Mouse (Mus musculus): ENCODE data around the gene Gpr152. TPM values are rescaled to one million over a fixed set of nuclear protein-coding genes. Genes with fewer than 3 reads are reported as not detected.

Gene Gpr152
- polyA plus RNA-seq, 1 experiment from 2014 or later: not detected

GRCm38 (mm10) chr19:4151488-4151860 is 11.9 kb downstream of the Gpr152 start:
- ATAC-seq (ENCODE audit: low FRiP score) (no peak), DNase-seq (ENCODE audit: low spot score) (no peak)
- Histone ChIP-seq H3K4me3 (replicated peaks; ENCODE audit: low read length) (no peak overlapping the region), H3K9me3 (ENCODE audit: control insufficient read depth, low read length) (no peaks in the 10 kb centered on the region), H3K27me3 (ENCODE audit: control insufficient read depth, insufficient read depth, low read length) (no peaks in the 10 kb centered on the region), H3K27ac (no peak overlapping the region), H3K36me3 (replicated peaks; ENCODE audit: control insufficient read depth, insufficient read depth) (peaks cover 42% of the 10 kb centered on the region), H3K4me2 (replicated peaks) (no peak overlapping the region), H3K9ac (no peak overlapping the region), H3K4me1 (replicated peaks; ENCODE audit: control insufficient read depth, insufficient read depth, low read length) (peaks cover 14% of the 10 kb centered on the region)
- 90% methylated on average over 4 of the region's 5 CpGs for WGBS

DNA sequence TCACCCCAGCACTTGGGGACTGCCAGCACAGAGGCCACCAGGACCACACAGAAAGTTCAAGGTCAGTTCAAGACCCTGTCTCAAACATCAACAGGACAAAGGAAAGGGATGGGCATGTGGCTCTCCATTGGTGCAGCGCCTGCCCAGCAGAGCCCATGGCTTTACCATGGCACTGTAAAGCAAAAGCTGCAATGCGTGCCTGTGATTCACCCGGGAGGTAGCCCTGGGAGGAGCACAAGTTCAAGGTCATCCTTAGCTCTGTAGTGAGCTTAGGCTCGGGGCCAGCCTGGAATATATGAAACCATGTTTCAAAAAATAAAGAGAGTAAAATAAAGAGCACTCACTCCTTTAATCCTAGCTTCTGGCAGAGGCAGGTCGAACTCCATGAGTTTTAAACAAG is 12.3 kb downstream of the Gpr152 start:
- peaks cover 46% of the 10 kb centered on the region for H3K36me3 ChIP-seq (replicated peaks; ENCODE audit: control insufficient read depth, insufficient read depth)
- 89% methylated on average over 5 of the region's 5 CpGs for WGBS
- no peak overlapping the region for H3K9ac ChIP-seq
- H3K27ac ChIP-seq: no peak overlapping the region
- no peaks in the 10 kb centered on the region for H3K27me3 ChIP-seq (ENCODE audit: control insufficient read depth, insufficient read depth, low read length)
- no peaks in the 10 kb centered on the region for H3K9me3 ChIP-seq (ENCODE audit: control insufficient read depth, low read length)
- peaks cover 14% of the 10 kb centered on the region for H3K4me1 ChIP-seq (replicated peaks; ENCODE audit: control insufficient read depth, insufficient read depth, low read length)
- no peak overlapping the region for H3K4me2 ChIP-seq (replicated peaks)
- no peak for DNase-seq (ENCODE audit: low spot score)
- no peak for ATAC-seq (ENCODE audit: low FRiP score)
- no peak overlapping the region for H3K4me3 ChIP-seq (replicated peaks; ENCODE audit: low read length)

- H3K27ac ChIP-seq: no peak overlapping the region
- ATAC-seq (ENCODE audit: low FRiP score) (no peak), DNase-seq (ENCODE audit: low spot score) (no peak)
- WGBS: 85% methylated on average over 8 of the region's 8 CpGs
- H3K4me1 ChIP-seq (replicated peaks; ENCODE audit: control insufficient read depth, insufficient read depth, low read length): peaks cover 14% of the 10 kb centered on the region
- H3K9ac ChIP-seq: no peak overlapping the region
- no peaks in the 10 kb centered on the region for H3K9me3 ChIP-seq (ENCODE audit: control insufficient read depth, low read length)
- H3K36me3 ChIP-seq (replicated peaks; ENCODE audit: control insufficient read depth, insufficient read depth): peaks cover 53% of the 10 kb centered on the region
- no peak overlapping the region for H3K4me3 ChIP-seq (replicated peaks; ENCODE audit: low read length)
- no peak overlapping the region for H3K4me2 ChIP-seq (replicated peaks)
- no peaks in the 10 kb centered on the region for H3K27me3 ChIP-seq (ENCODE audit: control insufficient read depth, insufficient read depth, low read length)
Observed at GRCm38 (mm10) chr19:4152445-4153231, 13.1 kb downstream of the Gpr152 start.

DNA sequence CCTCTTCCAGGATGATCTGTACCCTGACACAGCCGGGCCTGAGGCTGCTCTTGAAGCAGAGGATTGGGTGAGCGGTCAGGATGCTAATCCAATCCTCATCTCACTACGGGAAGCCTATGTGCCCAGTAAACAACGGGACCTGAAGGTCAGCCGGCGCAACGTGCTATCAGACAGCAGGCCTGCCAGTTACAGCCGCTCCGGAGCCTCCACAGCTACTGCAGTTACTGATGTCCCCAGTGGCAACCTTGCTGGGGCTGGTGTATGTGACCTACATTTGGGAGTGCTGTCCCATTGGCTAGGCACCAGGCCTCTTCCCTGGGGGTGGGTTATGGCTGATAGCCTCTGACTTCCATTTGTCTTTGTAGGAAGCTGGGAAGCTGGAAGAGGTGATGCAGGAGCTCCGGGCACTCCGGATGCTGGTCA is 13.7 kb downstream of the Gpr152 start, which contains the start of gene Ptprcap:
Ptprcap (plus strand) TSS at position 373 of the 423 bp plus-strand sequence.
- Histone ChIP-seq H3K9me3 (ENCODE audit: control insufficient read depth, low read length) (no peaks in the 10 kb centered on the region), H3K4me1 (replicated peaks; ENCODE audit: control insufficient read depth, insufficient read depth, low read length) (peaks cover 9% of the 10 kb centered on the region), H3K36me3 (replicated peaks; ENCODE audit: control insufficient read depth, insufficient read depth) (peaks cover 59% of the 10 kb centered on the region), H3K4me3 (replicated peaks; ENCODE audit: low read length) (no peak within 1 kb of the TSS), H3K27me3 (ENCODE audit: control insufficient read depth, insufficient read depth, low read length) (no peaks in the 10 kb centered on the region), H3K4me2 (replicated peaks) (no peak within 1 kb of the TSS), H3K9ac (no peak within 1 kb of the TSS), H3K27ac (no peak within 1 kb of the TSS)
- DNase-seq (ENCODE audit: low spot score) (no peak), ATAC-seq (ENCODE audit: low FRiP score) (no peak)
- 76% methylated on average over 11 of the region's 11 CpGs for WGBS

DNA sequence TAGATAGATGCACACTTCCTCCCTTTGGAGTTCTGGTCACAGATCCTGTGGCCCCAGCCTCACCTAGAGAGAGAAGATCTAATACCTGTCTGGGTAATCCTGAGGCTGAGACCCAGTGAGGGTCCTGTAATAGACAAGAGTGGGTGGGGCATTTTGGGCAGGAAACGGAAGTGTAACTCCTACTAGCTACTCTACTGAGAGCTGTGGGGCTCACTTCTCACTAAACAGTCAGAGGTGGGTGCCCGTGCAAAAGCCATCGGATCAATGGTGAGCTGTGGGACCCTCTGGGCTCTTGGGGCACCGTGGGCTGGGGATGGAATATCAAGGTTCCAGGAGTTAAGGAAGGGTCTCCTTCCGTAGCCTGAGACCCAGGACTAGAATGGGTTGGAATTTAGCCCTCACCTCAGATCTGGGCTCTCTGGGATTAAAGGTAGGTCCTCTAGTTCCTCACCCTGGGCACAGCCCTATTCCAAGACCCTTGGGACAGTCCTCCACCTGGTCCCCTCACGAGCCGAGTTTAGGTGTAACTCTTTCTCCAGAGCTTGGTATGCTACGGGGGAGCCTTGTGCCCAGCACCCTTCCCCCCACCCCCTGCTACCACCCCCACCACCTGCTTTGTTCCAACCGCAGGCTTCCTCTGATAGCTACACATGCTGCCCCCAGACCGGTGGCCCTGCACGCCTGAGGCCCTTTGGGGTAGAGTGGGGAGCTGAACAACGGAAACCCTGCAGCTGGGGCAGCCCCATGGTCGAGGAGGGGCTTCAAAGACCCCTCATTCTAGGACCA is 15.0 kb downstream of the Gpr152 start:
- Histone ChIP-seq H3K4me2 (replicated peaks) (no peak overlapping the region), H3K4me3 (replicated peaks; ENCODE audit: low read length) (no peak overlapping the region), H3K9me3 (ENCODE audit: control insufficient read depth, low read length) (no peaks in the 10 kb centered on the region), H3K27me3 (ENCODE audit: control insufficient read depth, insufficient read depth, low read length) (no peaks in the 10 kb centered on the region), H3K9ac (no peak overlapping the region), H3K27ac (no peak overlapping the region), H3K4me1 (replicated peaks; ENCODE audit: control insufficient read depth, insufficient read depth, low read length) (0 out of 2 replicates have a peak, but pooled peaks cover 1% of the 10 kb centered on the region), H3K36me3 (replicated peaks; ENCODE audit: control insufficient read depth, insufficient read depth) (peaks cover 73% of the 10 kb centered on the region)
- 87% methylated on average over 10 of the region's 13 CpGs for WGBS
- DNase-seq (ENCODE audit: low spot score) (no peak), ATAC-seq (ENCODE audit: low FRiP score) (no peak)

GRCm38 (mm10) chr19:4155223-4156072 is 15.9 kb downstream of the Gpr152 start:
- Histone ChIP-seq H3K36me3 (replicated peaks; ENCODE audit: control insufficient read depth, insufficient read depth) (peaks cover 76% of the 10 kb centered on the region), H3K4me1 (replicated peaks; ENCODE audit: control insufficient read depth, insufficient read depth, low read length) (no peaks in the 10 kb centered on the region), H3K27me3 (ENCODE audit: control insufficient read depth, insufficient read depth, low read length) (no peaks in the 10 kb centered on the region), H3K9ac (no peak overlapping the region), H3K4me2 (replicated peaks) (no peak overlapping the region), H3K27ac (no peak overlapping the region), H3K9me3 (ENCODE audit: control insufficient read depth, low read length) (no peaks in the 10 kb centered on the region), H3K4me3 (replicated peaks; ENCODE audit: low read length) (no peak overlapping the region)
- DNase-seq (ENCODE audit: low spot score) (no peak), ATAC-seq (ENCODE audit: low FRiP score) (no peak)
- WGBS: 65% methylated on average over 6 of the region's 6 CpGs

GRCm38 (mm10) chr19:4156073-4156579 is 16.5 kb downstream of the Gpr152 start:
- no peak overlapping the region for H3K4me2 ChIP-seq (replicated peaks)
- WGBS: 66% methylated on average over 20 of the region's 20 CpGs
- no peak overlapping the region for H3K27ac ChIP-seq
- DNase-seq (ENCODE audit: low spot score): no peak
- no peaks in the 10 kb centered on the region for H3K27me3 ChIP-seq (ENCODE audit: control insufficient read depth, insufficient read depth, low read length)
- H3K36me3 ChIP-seq (replicated peaks; ENCODE audit: control insufficient read depth, insufficient read depth): peaks cover 78% of the 10 kb centered on the region
- no peak overlapping the region for H3K4me3 ChIP-seq (replicated peaks; ENCODE audit: low read length)
- H3K4me1 ChIP-seq (replicated peaks; ENCODE audit: control insufficient read depth, insufficient read depth, low read length): no peaks in the 10 kb centered on the region
- H3K9ac ChIP-seq: no peak overlapping the region
- no peaks in the 10 kb centered on the region for H3K9me3 ChIP-seq (ENCODE audit: control insufficient read depth, low read length)
- ATAC-seq (ENCODE audit: low FRiP score): no peak

DNA sequence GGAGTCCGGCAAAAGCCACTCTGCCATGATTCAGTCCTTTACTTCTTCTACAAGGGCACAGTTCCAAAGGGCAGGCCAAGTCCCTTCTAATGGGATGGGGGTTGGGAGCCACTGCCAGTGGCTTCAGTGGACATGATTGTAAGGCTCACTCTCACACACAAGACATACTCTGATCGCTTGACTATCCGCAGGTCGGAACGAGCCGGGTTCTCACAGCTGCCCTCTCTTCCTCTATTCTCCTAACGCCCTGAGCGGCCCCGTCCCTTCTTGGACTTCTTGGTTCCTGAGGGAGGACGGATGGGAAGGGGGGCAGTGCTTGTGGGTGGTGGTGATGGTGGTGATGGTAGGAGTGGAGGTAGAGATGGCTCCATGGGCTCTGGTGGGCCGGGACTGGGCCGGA is 17.2 kb downstream of the Gpr152 start:
- Histone ChIP-seq H3K9ac (no peak overlapping the region), H3K4me1 (replicated peaks; ENCODE audit: control insufficient read depth, insufficient read depth, low read length) (no peaks in the 10 kb centered on the region), H3K4me2 (replicated peaks) (no peak overlapping the region), H3K9me3 (ENCODE audit: control insufficient read depth, low read length) (no peaks in the 10 kb centered on the region), H3K4me3 (replicated peaks; ENCODE audit: low read length) (no peak overlapping the region), H3K36me3 (replicated peaks; ENCODE audit: control insufficient read depth, insufficient read depth) (peaks cover 80% of the 10 kb centered on the region), H3K27me3 (ENCODE audit: control insufficient read depth, insufficient read depth, low read length) (no peaks in the 10 kb centered on the region), H3K27ac (no peak overlapping the region)
- ATAC-seq (ENCODE audit: low FRiP score) (no peak), DNase-seq (ENCODE audit: low spot score) (no peak)
- 92% methylated on average over 12 of the region's 12 CpGs for WGBS

Measured in hindbrain, embryonic 14.5 days (tissue).